Mouse (Mus musculus) midbrain, postnatal 0 days (tissue): ENCODE measurements around the gene Trmt11. TPM values are rescaled to one million over a fixed set of nuclear protein-coding genes. Genes with fewer than 3 reads are reported as not detected.
"Not testable (repeated sequence)": the region's sequence is repeated elsewhere in the genome, so short reads cannot be mapped to it uniquely, and the experiment has no call there.

Experiments used
- ATAC-seq: fragments of 200-750 bp; cut with Nextera tagmentation; 2 replicates; pipeline ENCODE4 v1.8.0; 2017; ENCODE audit warnings: moderate number of reproducible peaks, mild to moderate bottlenecking, moderate TSS enrichment, moderate library complexity; ENCODE audit not compliant: low FRiP score
- DNase-seq: peaks from one replicate; pipeline ENCODE4 v3.0.0-alpha.2; 2015; ENCODE audit warnings: low spot score
- H3K27ac ChIP-seq: fragments of 300-500 bp; sonication (generic); 2 replicates; pipeline ENCODE4 v1.5.1; 2014; ENCODE audit warnings: low read depth, mild to moderate bottlenecking, low read length, mixed read lengths
- H3K27me3 ChIP-seq: fragments of 300-500 bp; sonication (generic); 2 replicates; pipeline ENCODE4 v1.6.1; 2014; ENCODE audit warnings: low read length, control low read depth, mixed read lengths; ENCODE audit not compliant: insufficient read depth
- H3K36me3 ChIP-seq: fragments of 300-500 bp; sonication (generic); 2 replicates; pipeline ENCODE4 v1.6.1; 2014; ENCODE audit warnings: low read length, control low read depth, mixed read lengths; ENCODE audit not compliant: insufficient read depth
- H3K4me1 ChIP-seq: fragments of 300-500 bp; sonication (generic); 2 replicates; pipeline ENCODE4 v1.6.1; 2014; ENCODE audit warnings: mild to moderate bottlenecking, control low read depth, antibody characterized with exemption, low read length, mixed read lengths; ENCODE audit not compliant: insufficient read depth
- H3K4me2 ChIP-seq: fragments of 300-500 bp; sonication (generic); 2 replicates; pipeline ENCODE4 v1.6.1; 2014; ENCODE audit warnings: low read depth, mild to moderate bottlenecking, low read length, mixed read lengths; ENCODE audit not compliant: poor library complexity, severe bottlenecking
- H3K4me3 ChIP-seq: fragments of 300-500 bp; sonication (generic); 2 replicates; pipeline ENCODE4 v1.5.1; 2014; ENCODE audit warnings: low read depth, mild to moderate bottlenecking, low read length, moderate library complexity
- H3K9ac ChIP-seq: fragments of 300-500 bp; sonication (generic); replicated peaks from 2 replicates; pipeline ENCODE4 v1.6.1; 2014; ENCODE audit warnings: mild to moderate bottlenecking, low read length, moderate library complexity, mixed read lengths; ENCODE audit not compliant: poor library complexity, severe bottlenecking
- H3K9me3 ChIP-seq: fragments of 300-500 bp; sonication (generic); 2 replicates; pipeline ENCODE4 v1.6.1; 2016; ENCODE audit warnings: low read length, control low read depth
- CTCF ChIP-seq: IDR thresholded peaks from 2 replicates; pipeline ENCODE4 v1.5.1; 2016; ENCODE audit warnings: antibody characterized with exemption, mild to moderate bottlenecking
- WGBS: fragments of 180-500 bp; shearing (Covaris S2); extraction: QIAGEN DNeasy Blood & Tissue Kit; methylation state at CpG from one replicate; pipeline ENCODE4 v1.1.7; 2014; 5-methylcytosine and 5-hydroxymethylcytosine counted together
- polyA plus RNA-seq: library from polyadenylated mRNA; unstranded; fragments of >200 nt; fragmentation: Nextera tagmentation; extraction: Ambion mirVana; gene quantifications from 2 replicates; pipeline ENCODE4 v1.2.1, GENCODE M21; 2015
- total RNA-seq: library from RNA; depleted of rRNA; stranded (reverse); fragments of >200 nt; gene quantifications from 2 replicates; pipeline ENCODE4 v1.2.3, GENCODE M21; 2014; rRNA removed

Gene Trmt11
- total RNA-seq (6.5 and 13.4 TPM in 2 replicates), polyA plus RNA-seq (15.5 and 17.4 TPM in 2 replicates)

DNA sequence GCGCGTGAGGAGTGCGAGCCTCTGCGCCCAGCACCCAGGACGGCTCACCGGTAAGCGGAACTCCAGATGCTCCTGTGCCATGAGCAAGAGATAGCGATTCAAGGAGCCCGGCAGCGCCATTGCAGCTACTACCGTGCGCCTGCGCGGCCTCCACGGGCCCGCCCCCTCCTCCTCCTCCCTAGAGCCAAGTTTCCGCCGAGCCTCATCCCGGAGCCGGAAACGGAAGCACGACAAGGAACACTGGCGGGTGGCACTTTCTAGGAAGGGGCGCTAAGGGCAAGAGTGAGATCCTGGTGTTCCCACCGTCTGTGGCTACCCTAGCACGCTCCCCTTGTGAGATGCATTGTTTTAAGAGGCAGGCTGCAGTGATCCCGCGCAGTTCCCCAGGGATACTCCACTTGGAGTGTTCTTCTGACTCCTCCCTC, at the start of gene Trmt11:
Gene Trmt11, minus strand, starts transcription at position 208 of the 425 bp plus-strand sequence.
- H3K9ac ChIP-seq: peak within 1 kb of the TSS; percentile 91
- no peaks in the 10 kb centered on the region for H3K27me3 ChIP-seq
- ATAC-seq (peak; percentile 97), DNase-seq (peak; percentile 93)
- WGBS: 2% methylated on average over 28 of the region's 28 CpGs
- H3K4me3 ChIP-seq: peak within 1 kb of the TSS; percentile 74
- H3K36me3 ChIP-seq: 0 out of 2 replicates have a peak, but pooled peaks cover 3% of the 10 kb centered on the region
- H3K27ac ChIP-seq: peak within 1 kb of the TSS; percentile 73
- H3K4me2 ChIP-seq: peak within 1 kb of the TSS; percentile 76
- TF ChIP-seq CTCF: no peak
- peaks cover 5% of the 10 kb centered on the region; the same call in 1 of the 2 replicates for H3K4me1 ChIP-seq
- H3K9me3 ChIP-seq: no peaks in the 10 kb centered on the region

DNA sequence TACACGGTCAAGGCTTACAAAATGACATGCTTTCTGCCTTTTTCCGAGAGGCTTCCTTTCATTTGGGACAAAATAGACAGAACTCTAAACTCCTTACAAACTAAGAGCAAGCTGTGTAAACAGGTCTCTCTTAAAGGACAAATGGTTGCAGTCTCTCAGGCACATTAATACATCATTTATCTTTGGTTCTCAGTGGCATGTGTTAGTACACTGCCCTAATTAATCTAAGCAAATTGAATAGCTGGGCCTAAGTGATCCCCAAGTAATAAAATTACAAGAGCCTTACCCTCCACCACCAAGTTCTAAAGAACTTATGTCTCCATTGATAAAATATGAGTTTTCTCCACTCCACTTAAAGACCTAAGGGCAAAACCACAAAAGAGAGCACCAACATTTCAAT, 47.1 kb upstream of the Trmt11 start:
- Histone ChIP-seq H3K4me3 (no peak overlapping the region), H3K9ac (no peak overlapping the region), H3K9me3 (no peaks in the 10 kb centered on the region), H3K27ac (no peak overlapping the region), H3K4me1 (no peaks in the 10 kb centered on the region), H3K4me2 (no peak overlapping the region), H3K27me3 (no peaks in the 10 kb centered on the region), H3K36me3 (peaks cover 16% of the 10 kb centered on the region)
- no peak for ATAC-seq
- no peak for TF ChIP-seq CTCF
- 70% methylated on average over 2 of the region's 2 CpGs for WGBS
- no peak for DNase-seq

GRCm38 (mm10) chr10:30638216-30638615, 37.7 kb upstream of the Trmt11 start:
- ATAC-seq: no peak
- Histone ChIP-seq H3K9ac (no peak overlapping the region), H3K4me1 (no peaks in the 10 kb centered on the region), H3K36me3 (no peaks in the 10 kb centered on the region), H3K27me3 (no peaks in the 10 kb centered on the region), H3K4me3 (no peak overlapping the region), H3K4me2 (no peak overlapping the region), H3K9me3 (no peaks in the 10 kb centered on the region), H3K27ac (no peak overlapping the region)
- DNase-seq: no peak
- 84% methylated on average over 3 of the region's 3 CpGs for WGBS
- no peak for TF ChIP-seq CTCF

DNA sequence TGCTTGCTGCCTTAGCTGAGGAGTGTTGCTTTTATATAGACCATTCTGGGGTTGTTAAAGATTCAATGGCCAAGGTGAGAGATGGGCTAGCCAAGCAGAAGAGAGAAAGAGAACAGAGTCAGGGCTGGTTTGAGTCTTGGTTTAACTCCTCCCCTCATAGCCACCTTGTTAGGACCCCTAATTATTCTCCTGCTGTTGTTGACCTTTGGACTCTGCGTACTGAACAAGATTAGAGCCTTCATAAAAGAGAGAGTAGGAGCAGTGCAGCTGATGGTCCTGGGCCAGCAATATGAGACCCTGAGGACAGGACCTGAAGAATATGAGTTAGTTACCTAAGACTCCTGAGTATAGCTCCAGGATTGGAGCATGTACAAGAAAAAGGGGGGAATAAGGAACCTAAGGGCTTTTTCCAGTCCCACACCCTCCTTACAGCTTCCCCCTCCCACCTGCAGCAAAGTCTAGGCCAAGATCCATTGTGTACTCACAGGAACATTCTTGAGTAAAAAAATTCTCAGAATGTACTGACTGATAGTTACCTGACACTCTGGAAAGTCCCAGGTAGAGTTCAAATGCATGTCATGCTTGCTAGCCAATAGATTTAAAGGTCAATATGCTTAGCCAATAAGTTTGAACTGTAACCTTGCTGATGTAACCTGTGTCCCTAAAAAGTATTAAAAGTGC, 36.1 kb upstream of the Trmt11 start:
- H3K27ac ChIP-seq, H3K4me1 ChIP-seq, DNase-seq, H3K9me3 ChIP-seq, ATAC-seq, H3K9ac ChIP-seq, H3K4me3 ChIP-seq, H3K27me3 ChIP-seq, H3K4me2 ChIP-seq, H3K36me3 ChIP-seq: not testable (repeated sequence)
- 79% methylated on average over 1 of the region's 1 CpGs for WGBS

GRCm38 (mm10) chr10:30632718-30633117, 32.2 kb upstream of the Trmt11 start:
- no peak overlapping the region for H3K9ac ChIP-seq
- DNase-seq (no peak), ATAC-seq (no peak)
- H3K27me3 ChIP-seq: no peaks in the 10 kb centered on the region
- no peak overlapping the region for H3K4me3 ChIP-seq
- H3K36me3 ChIP-seq: no peaks in the 10 kb centered on the region
- H3K4me2 ChIP-seq: no peak overlapping the region
- no peak for TF ChIP-seq CTCF
- no peak overlapping the region for H3K27ac ChIP-seq
- no peaks in the 10 kb centered on the region for H3K9me3 ChIP-seq
- H3K4me1 ChIP-seq: no peaks in the 10 kb centered on the region
- 100% methylated on average over 1 of the region's 1 CpGs for WGBS

DNA sequence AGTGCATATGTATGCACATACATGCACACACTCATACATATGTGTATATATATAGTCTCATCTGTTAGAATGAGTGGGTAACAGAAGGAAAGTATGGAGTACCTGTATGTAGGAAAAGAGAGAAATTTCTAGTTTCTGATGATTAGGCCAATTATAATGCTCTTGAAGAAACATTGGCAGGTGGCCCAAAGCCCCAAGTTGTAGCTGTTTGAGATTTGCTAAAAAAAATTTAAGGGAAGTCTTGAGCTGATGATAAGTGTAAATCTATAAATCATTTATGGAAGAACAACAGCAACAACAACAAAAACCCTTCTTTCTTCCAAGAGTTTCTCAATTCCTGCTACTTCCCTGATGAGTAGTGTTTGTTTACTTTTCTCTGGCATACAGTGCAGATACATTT, 29.4 kb upstream of the Trmt11 start:
- ATAC-seq: no peak
- TF ChIP-seq CTCF: no peak
- H3K9me3 ChIP-seq: no peaks in the 10 kb centered on the region
- no peak overlapping the region for H3K4me2 ChIP-seq
- H3K4me3 ChIP-seq: no peak overlapping the region
- H3K27me3 ChIP-seq: no peaks in the 10 kb centered on the region
- no peaks in the 10 kb centered on the region for H3K36me3 ChIP-seq
- DNase-seq: no peak
- H3K4me1 ChIP-seq: no peaks in the 10 kb centered on the region
- H3K9ac ChIP-seq: no peak overlapping the region
- no peak overlapping the region for H3K27ac ChIP-seq
